Mouse (Mus musculus): ENCODE data around the gene Btbd9.
A peak's percentile ranks its signal among the peaks of the same experiment; 100 is the strongest.
"Not testable (repeated sequence)": the region's sequence is repeated elsewhere in the genome, so short reads cannot be mapped to it uniquely, and the experiment has no call there.

The Btbd9 gene

GRCm38 (mm10) chr17:30553027-30553937 is 23.0 kb downstream of the Btbd9 start:
- no peak for DNase-seq

DNA sequence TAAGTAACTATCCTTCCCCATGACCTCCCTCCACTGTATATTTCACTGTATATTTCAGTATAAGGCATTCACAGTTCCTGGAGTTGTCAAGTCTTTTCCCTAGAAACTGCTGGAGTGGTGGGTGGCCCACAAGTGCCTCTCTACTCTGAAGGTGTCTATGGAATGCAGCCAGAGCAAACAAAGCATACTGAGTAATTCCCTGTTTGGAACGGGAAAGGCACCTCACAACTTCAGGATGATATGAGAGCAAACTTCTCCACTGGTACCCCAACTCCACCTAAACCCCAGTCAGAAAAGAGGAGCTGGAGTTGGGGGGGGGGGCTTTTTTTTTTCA is 25.5 kb downstream of the Btbd9 start:
- DNase-seq: no peak

DNA sequence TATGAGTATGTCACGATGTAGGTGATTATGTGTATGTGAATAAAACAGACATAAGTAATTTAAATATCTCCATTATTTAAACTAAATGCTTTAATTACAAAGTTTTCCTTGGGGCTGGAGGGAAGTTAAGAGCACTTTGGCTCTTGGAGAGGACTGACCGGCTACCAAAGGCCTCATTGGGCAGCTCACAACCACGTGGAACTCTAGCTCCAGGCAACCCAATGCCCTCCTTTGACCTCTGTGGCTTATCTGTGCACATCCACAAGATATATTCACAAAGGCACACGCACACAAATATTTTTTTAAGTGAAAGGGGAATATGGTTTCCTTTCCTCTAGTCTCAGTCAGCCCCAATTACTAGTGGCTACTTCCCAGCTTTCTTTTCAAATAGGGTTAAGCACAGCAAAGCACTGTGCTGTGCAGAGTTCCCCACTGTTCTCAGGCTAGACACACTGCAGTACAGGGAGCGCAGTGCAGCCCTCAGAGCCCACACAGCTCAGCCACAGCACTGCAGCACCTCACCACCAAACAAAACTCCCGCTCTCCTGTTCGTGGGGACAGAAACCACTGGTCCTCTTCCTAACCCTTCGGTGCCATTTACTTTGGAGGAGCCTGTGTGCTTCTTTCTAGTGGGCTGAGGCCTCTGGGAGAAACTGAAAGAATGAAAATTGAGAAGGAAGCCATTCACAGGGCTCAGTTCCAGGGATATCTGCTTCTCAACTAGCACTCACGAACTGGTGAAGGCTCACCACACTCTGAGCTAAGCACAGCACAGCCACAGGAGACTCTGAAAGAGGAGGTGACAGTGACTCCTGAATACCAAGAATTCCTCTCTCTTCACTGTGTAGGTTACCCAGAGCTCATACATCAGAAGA is 26.2 kb downstream of the Btbd9 start:
- DNase-seq: no peak

DNA sequence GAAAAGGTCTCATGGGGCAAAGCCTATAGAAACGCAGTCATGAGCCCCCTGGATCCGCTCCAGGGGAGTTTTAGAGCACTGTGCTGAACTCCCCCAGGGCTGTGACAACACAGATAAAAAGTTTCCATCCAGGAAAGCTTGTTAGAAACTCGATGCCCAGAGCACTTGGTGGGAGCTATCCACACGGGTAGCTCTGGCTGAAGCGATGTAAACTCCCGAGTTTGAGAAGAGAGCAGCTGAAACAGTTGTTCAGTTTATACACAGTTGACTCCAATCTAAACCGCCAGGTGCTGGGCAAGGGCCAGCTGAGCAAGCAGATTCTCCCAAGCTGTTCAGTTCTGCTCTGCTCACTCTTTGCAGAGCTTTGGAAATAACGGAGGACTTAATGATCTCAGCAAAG is 37.2 kb downstream of the Btbd9 start:
- peak; percentile 41 for DNase-seq

GRCm38 (mm10) chr17:30536651-30537050 is 39.6 kb downstream of the Btbd9 start:
- no peak for DNase-seq

DNA sequence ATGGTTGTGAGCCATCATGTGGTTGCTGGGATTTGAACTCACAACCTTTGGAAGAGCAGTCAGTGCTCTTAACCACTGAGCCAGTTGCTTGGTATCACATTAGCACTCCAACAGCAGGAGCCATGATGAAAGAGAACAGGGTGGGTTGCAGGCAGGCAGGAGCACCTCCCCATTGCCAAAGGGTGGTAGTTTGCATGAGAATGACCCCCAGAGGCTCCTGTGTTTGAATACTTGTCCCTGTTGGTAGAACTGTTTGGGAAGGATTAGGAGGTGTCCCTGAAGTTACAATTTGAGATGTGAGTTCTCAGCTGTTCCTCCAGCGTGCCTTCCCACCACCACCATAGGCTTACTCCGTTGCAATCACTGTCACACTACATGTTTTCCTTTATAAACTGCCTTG is 43.2 kb downstream of the Btbd9 start:
- DNase-seq: no peak

- no peak for DNase-seq
These were observed 45.7 kb downstream of the Btbd9 start for GRCm38 (mm10) chr17:30530542-30530940.

GRCm38 (mm10) chr17:30529632-30530541 is 46.4 kb downstream of the Btbd9 start:
- DNase-seq: no peak

GRCm38 (mm10) chr17:30525405-30526295 is 50.6 kb downstream of the Btbd9 start:
- DNase-seq: no peak

DNA sequence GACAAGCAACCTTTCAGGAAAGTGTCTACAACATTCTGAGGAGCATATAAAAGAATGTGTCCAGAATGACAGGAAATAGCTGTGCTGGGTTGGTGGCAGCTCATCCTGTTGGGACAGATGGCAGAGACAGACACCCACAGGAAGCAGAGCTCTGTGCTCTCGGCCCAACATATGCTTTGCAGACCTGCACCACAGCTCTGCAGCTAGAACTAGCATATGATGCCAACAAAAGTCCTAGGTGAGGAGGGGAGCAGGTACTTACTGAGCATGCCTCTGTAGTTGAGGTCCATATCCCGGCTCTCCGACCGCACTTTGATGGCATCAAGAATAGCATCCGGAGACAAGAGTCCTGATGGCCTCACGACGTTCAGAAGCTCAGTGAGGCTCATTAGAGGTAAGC is 51.8 kb downstream of the Btbd9 start:
- no peak for DNase-seq

- DNase-seq: no peak
These were observed 52.5 kb downstream of the Btbd9 start for GRCm38 (mm10) chr17:30523783-30524182.

GRCm38 (mm10) chr17:30522406-30523078 is 53.7 kb downstream of the Btbd9 start:
- DNase-seq: no peak

DNA sequence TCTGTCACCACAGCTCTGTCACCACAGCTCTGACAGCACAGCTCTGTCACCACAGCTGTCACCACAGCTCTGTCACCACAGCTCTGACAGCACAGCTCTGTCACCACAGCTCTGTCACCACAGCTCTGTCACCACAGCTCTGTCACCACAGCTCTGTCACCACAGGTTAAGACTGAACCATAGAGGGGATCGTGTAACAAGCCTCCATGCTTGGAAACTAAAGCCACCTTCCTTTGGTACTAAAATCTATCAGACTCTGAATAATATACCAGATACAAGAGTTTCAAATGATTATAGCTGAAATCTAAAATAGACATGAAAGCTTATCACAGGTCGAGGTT is 57.1 kb downstream of the Btbd9 start:
- DNase-seq: not testable (repeated sequence)

DNA sequence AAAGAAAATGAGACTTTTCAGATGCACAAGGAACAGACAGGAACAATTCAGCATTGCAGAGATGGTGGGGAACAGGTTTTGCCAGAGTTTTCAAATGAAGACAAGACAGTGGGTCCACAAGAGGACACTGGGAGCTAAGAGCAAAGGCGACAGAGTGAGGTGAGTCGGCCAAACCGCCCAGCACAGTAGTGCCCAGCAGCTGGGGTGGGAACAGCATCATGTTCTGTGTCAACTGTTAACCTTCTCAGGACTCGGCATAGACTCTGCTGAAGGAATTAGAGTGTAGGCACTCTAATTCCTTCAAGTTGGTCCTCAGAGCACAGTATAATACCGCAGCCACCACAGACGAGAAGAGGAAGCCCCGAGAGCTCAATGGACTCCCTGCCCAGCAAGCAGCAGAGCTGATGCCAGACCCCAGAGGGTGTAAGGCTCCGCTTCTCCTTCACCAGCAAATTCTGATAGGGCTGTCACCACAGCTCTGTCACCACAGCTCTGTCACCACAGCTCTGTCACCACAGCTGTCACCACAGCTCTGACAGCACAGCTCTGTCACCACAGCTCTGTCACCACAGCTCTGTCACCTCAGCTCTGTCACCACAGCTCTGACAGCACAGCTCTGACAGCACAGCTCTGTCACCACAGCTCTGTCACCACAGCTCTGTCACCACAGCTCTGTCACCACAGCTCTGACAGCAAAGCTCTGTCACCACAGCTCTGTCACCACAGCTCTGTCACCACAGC is 57.7 kb downstream of the Btbd9 start:
- no peak for DNase-seq

DNA sequence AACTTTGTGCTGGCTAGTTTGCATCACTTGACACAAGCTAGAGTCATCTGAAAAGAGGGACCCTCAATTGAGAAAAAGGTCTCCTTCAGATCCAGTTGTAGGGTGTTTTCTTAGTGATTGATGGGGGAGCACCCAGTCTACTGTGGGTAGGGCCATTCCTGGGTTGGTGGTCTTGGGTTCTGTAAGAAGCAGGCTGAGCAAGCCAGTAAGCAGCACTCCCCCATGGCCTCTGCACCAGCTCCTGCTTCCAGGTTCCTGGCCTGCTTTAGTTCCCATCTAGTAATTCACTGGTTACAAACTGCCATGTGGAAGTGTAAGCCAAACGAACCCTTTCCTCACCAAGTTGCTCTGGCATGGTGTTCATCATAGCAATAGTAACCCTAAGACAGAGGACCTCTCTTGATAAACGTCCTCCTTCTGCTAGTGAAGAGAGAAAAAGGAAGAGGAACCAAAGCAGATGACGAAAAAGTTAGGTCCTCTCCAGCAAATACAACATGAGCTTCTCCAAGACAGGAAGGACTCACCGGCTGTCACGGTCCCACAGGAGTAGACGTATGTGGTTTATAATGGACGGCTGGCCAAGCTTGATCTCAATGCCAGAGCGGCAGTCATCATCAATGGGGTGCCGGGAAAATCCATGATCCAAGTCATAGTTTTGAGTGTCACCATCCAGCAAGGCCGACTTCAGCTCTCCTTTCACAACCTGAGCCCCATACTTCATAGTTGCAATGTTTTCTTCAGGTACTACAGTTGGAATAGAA is 59.5 kb downstream of the Btbd9 start:
- DNase-seq: no peak

- no peak for DNase-seq
These were observed 60.9 kb downstream of the Btbd9 start for GRCm38 (mm10) chr17:30515401-30515800.

DNA sequence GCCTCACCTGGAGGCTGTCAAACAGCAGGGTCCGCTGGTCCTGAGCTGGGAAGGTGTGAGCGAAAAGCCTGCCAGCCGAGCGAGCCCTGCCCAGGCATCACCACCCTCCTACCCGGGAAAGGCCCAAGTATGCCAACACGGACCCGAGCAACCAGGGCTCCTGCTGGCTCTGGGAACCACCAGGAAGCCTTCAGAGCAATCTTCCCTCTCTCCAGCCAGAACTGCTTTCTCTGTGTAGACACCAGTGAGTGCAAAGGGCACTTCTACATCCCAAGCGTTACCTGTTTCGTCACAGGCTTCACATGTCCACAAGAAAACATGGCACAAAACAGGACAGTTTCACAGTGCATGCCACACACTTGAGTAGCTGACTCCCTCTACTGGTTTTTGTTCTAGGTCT is 63.3 kb downstream of the Btbd9 start:
- no peak for DNase-seq

GRCm38 (mm10) chr17:30512531-30512930 is 63.8 kb downstream of the Btbd9 start:
- no peak for DNase-seq

GRCm38 (mm10) chr17:30512007-30512406 is 64.3 kb downstream of the Btbd9 start:
- DNase-seq: no peak

DNA sequence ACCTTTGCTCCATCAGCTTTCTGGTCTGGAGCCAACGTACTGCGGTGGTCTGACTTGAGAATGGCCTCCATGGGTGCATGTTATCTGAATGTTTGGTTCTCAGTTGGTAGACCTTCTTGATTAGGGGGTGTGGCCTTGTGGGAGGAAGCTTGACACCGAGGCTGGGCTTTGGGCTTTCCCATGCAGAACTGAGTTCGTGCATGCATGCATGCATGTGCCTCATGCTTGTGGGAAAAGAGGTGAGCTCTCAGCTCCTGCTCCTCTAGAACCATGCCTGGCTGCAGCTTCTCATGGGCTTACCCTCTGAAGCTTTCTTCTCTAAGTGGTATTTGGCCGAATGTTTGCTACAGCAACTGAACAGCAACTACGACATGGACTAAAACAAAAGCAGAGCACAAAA is 64.9 kb downstream of the Btbd9 start:
- DNase-seq: no peak
